Mouse (Mus musculus): ENCODE data around the gene Prr5. TPM values are rescaled to one million over a fixed set of nuclear protein-coding genes. Genes with fewer than 3 reads are reported as not detected.

Gene Prr5
- 1 to 10 TPM; 3.1 to 3.4 TPM for total RNA-seq (2021)

GRCm38 (mm10) chr15:84668938-84669747, at the start of gene Prr5:
Prr5 (plus strand) TSS chr15:84669620.
- DNase-seq (ENCODE audit: low spot score): no peak
- intact Hi-C loops (cut with DNase I): no loop called here

- DNase-seq (ENCODE audit: low spot score): no peak
- intact Hi-C loops (cut with DNase I): no loop called here
Observed at GRCm38 (mm10) chr15:84620028-84620427, 49.4 kb upstream of the Prr5 start.

- intact Hi-C loops (cut with DNase I): no loop called here
- DNase-seq (ENCODE audit: low spot score): no peak
Observed at GRCm38 (mm10) chr15:84621722-84622428, 47.5 kb upstream of the Prr5 start.

- intact Hi-C loops (cut with DNase I): no loop called here
- DNase-seq (ENCODE audit: low spot score): no peak
Observed at GRCm38 (mm10) chr15:84624870-84625269, 44.5 kb upstream of the Prr5 start.

GRCm38 (mm10) chr15:84625712-84626414, 43.6 kb upstream of the Prr5 start:
- peak; percentile 33 for DNase-seq (ENCODE audit: low spot score)
- intact Hi-C loops (cut with DNase I): no loop called here

GRCm38 (mm10) chr15:84627308-84627707, 42.1 kb upstream of the Prr5 start:
- intact Hi-C loops (cut with DNase I): no loop called here
- no peak for DNase-seq (ENCODE audit: low spot score)

DNA sequence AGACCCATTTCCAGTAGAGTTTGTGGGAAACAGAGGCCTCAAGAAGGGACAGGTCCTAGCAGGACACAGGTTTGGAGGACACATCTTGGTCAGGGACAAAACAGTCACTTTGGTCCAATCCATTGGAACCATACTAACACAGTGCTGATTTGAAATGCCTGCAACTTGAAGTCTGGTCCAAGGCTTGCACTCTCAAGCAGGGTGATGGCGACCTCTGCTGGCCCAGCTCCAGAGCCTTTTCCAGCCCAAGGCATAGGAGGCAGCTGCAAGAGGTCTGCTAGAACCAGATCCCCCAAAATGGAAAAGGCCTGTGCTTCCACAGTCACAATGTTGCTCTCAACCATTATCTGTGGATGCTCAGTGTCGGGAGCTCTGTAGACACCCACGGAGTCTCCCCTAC, 39.7 kb upstream of the Prr5 start:
- DNase-seq (ENCODE audit: low spot score): no peak
- intact Hi-C loops (cut with DNase I): loop anchor here (2.0 to 5.0 kb wide), 2 partner anchors 93 to 512 kb away; no protein-coding TSS in a partner anchor

- intact Hi-C loops (cut with DNase I): loop anchor here (1.0 to 5.0 kb wide), 4 partner anchors 95 to 774 kb away; no protein-coding TSS in a partner anchor
- DNase-seq (ENCODE audit: low spot score): peak; percentile 28
Observed at GRCm38 (mm10) chr15:84631560-84631959, 37.9 kb upstream of the Prr5 start.

DNA sequence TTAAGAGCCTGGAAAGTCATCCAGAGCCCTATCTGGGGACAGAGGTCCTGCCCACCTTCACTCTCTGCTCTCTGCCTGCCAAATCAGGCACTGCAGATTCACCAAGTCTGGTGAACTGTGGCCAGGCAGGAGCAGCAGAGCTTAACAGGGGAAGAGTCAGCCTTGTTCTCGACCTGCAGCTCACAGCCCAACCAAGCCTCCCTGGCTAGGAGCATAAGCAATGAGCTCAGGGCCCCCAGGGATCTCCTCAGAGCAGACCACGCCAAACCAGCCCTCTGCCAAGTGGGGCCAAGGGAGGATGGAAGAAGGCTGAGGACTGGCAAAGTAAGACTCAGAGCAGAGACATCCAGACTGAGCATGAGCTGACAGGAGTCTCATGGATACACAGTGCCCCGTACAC, 35.1 kb upstream of the Prr5 start:
- peak; percentile 67 for DNase-seq (ENCODE audit: low spot score)
- intact Hi-C loops (cut with DNase I): loop anchor here (5.0 kb wide), 1 partner anchor 517 kb away; no protein-coding TSS in a partner anchor

GRCm38 (mm10) chr15:84638405-84638804, 31.0 kb upstream of the Prr5 start:
- intact Hi-C loops (cut with DNase I): no loop called here

DNA sequence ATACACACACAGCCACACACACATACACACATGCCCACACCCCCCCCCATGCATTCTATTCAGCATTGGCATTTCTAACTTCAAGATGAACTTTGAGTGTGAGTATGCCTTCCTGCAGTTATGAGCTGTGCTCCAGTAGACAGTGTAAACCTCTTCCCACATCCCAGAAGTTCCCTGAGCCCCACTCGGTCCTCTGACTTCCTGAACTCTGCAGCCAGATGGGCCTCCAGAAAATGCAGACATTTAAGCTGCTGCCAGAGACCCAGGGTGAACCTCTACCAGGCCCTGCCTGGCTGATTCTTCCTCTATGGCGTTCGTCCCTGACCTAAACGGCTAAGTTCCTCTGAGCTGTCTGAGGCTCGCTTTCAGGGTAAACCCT, 30.4 kb upstream of the Prr5 start:
- intact Hi-C loops (cut with DNase I): no loop called here
- no peak for DNase-seq (ENCODE audit: low spot score)

More at GRCm38 (mm10) chr15:84638405-84638804, 31.0 kb upstream of the Prr5 start:
- DNase-seq (ENCODE audit: low spot score): no peak

GRCm38 (mm10) chr15:84639451-84640136, 29.8 kb upstream of the Prr5 start:
- DNase-seq (ENCODE audit: low spot score): peak; percentile 76
- intact Hi-C loops (cut with DNase I): no loop called here

DNA sequence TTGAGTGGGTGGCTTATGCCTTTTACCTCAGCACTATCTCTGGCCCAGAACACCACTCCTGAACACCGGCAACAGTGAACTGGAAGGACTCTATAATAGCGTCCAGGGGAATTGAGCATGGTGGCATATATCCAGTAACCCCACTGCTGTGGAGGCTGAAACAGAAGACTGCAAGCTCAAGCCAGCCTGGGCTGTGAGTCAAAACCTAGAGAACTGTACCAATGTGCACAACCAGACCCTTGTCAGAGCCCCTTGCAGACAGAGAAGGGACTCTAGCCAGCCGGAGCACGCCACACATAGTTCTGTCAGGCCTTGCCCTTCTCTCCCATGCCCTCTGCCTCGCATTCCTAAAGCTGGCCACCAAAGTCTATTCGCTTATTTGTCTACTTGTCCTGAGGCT, 28.7 kb upstream of the Prr5 start:
- intact Hi-C loops (cut with DNase I): no loop called here
- DNase-seq (ENCODE audit: low spot score): no peak

DNA sequence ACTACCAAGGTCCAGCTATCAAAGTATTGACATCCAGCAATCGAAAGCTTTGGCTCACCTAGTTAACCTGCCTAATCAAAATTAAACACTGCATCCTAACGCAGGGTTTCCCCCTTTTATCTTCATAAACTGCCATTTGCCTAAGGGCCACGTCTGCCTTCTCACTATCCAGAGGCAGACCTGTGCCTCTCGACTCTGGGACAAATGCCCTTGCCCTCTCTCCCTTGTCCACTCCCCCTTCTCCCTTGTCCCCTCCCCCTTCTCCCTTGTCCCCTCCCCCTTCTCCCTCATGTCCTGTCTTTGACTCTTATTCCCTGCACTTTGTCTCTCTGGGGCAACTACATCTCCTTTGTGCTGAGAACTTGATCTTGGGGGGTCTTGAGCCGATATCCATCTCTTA, 28.3 kb upstream of the Prr5 start:
- intact Hi-C loops (cut with DNase I): no loop called here
- no peak for DNase-seq (ENCODE audit: low spot score)

- intact Hi-C loops (cut with DNase I): no loop called here
- DNase-seq (ENCODE audit: low spot score): peak; percentile 50
Observed at GRCm38 (mm10) chr15:84641948-84642347, 27.5 kb upstream of the Prr5 start.

GRCm38 (mm10) chr15:84643178-84643577, 26.2 kb upstream of the Prr5 start:
- intact Hi-C loops (cut with DNase I): no loop called here
- DNase-seq (ENCODE audit: low spot score): no peak

DNA sequence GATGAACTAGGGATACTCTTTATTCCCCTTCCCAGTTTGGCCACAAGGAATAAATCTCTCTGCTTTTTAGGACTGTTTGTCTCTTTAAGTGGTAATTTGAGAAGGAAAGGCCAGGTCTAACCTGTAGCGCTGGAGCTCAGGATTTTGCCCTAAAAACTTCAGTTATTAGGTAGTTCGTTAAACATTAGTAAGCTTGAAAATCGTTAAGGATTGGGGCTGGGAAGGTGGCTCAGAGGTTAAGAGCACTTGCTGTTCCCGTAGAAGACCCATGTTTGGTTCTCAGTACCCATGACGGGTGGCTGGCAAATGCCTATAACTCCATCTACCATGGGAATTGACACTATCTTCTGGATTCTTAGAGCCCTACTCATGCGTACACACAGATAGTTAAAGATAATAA, 17.9 kb upstream of the Prr5 start:
- intact Hi-C loops (cut with DNase I): no loop called here
- no peak for DNase-seq (ENCODE audit: low spot score)

- intact Hi-C loops (cut with DNase I): no loop called here
- no peak for DNase-seq (ENCODE audit: low spot score)
Observed at GRCm38 (mm10) chr15:84653151-84653550, 16.3 kb upstream of the Prr5 start.

DNA sequence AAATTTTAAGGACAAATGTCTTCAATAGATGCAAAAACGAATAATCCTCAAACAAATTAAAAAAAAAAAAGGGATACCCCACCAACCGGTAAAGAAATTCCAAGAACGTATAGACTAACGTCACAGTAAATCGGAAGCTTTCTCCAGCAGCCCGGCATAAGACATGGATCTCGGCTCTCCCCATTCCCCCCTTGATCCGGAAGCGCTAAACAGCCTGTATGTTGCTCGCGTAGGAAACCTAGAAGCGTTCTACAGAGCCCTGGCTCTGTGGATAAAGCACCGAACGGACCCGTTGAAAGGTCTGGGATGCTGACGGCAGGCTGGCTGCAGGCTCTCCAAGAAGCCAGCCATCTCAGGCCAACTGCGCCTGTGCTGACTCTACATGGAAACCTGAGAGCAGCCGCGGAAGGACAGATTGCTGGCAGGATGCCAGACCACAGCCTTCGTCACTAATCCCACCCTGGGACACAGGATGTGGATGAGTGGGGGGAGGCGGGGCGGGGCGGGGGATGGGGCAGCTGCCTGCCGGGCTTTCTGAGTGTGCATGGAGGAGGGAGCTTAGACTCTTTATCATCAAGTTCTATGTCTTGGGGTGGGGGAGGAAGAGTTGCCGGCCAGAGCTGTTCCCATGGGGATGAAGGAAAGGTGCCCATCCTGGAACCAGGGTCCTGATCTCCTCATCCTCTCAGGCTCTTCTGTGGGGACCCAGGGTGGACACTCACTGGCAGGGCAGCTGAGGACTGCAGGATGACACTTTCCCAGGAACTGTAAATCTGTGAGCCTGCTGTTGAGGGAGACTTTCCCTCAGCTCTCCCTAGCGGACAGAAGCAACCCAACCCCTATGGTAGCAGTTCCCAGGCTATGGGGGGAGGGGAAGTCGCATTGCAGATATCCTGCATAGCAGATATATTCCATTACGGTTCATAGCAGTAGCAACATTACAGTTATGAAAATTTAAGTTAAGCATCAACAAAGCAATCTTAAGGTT, 15.1 kb upstream of the Prr5 start:
- intact Hi-C loops (cut with DNase I): no loop called here

More for the DNA sequence above, 15.1 kb upstream of the Prr5 start:
- peak; percentile 68 for DNase-seq (ENCODE audit: low spot score)

All from heart, postnatal 25 days (tissue).